Mouse (Mus musculus) bone marrow macrophage, adult 2 months (primary cell): ENCODE measurements at regions not wholly inside any gene's neighbourhood (a gene's known extent, or its start where the extent isn't known, plus 50 kb on each side); places are given as distances from the start of the nearest gene placed in this dataset.

Experiments used
- CTCF ChIP-seq: IDR thresholded peaks from 2 replicates; pipeline ENCODE4 v1.5.1; 2012; ENCODE audit warnings: low read depth, mild to moderate bottlenecking, low read length, moderate library complexity
- POLR2A ChIP-seq: IDR thresholded peaks from 2 replicates; pipeline ENCODE4 v1.6.1; 2012; ENCODE audit warnings: mild to moderate bottlenecking, low read depth, low read length, borderline replicate concordance

DNA sequence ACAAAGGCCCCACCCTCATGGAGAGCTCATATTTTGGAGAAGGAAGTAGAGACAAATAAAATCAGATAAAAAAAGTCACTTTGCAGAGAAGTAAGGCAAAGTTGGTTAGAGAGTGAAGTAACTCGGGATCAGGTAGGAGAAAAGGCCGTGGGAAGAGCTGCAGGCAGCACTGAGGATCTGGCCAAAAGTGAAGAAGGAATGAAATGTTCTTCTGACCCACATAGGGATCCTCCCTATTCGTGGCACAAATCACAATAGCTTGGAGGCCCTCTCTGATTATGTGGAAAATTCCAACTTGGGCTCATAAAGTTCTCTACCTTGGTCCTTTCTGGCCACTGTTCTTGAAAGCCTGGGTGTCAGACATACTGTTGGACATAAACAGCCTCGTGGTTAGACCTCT, 150.2 kb downstream of the Plpp3 start:
- TF ChIP-seq CTCF (no peak), POLR2A (no peak)
